In genomic region chr2:168580295-168580915, GRCm38 (mm10) we compare ENCODE assay signal across 10 mouse cellular contexts. TPM values are rescaled to one million over a fixed set of nuclear protein-coding genes. Genes with fewer than 3 reads are reported as not detected.
DNase-seq lines count a peak whose midpoint lies in the region; ATAC-seq lines count a peak whose summit lies in the region.
"Had no signal": no experiment of that assay in that cellular context is flagged by ENCODE, and none has a peak within 500 bp of the region (broad histone marks: within the 10 kb centered on the region; RNA-seq: fewer than 3 reads in every experiment).

No protein-coding gene starts in this region.

- H3K36me3 ChIP-seq in heart, embryonic 16.5 days (ENCODE audit: control insufficient read depth, insufficient read depth): no peaks in the 10 kb centered on the region
- H3K36me3 ChIP-seq in neural tube, embryonic 12.5 days: no peaks in the 10 kb centered on the region
- no peaks in the 10 kb centered on the region for H3K36me3 ChIP-seq in embryonic facial prominence, embryonic 14.5 days (ENCODE audit: control insufficient read depth, insufficient read depth, low read length)
- H3K36me3 ChIP-seq: midbrain, embryonic 15.5 days had no signal

- H3K9me3 ChIP-seq in heart, embryonic 16.5 days (replicated peaks; ENCODE audit: control insufficient read depth, low read length): no peaks in the 10 kb centered on the region
- no peaks in the 10 kb centered on the region for H3K9me3 ChIP-seq in neural tube, embryonic 12.5 days
- no peaks in the 10 kb centered on the region for H3K9me3 ChIP-seq in embryonic facial prominence, embryonic 14.5 days (ENCODE audit: control insufficient read depth, low read length)
- H3K9me3 ChIP-seq: midbrain, embryonic 15.5 days had no signal

- H3K27ac ChIP-seq in heart, embryonic 16.5 days (ENCODE audit: low read length): peak overlapping the region; percentile 36; the same call in 1 of the 2 replicates
- no peak overlapping the region for H3K27ac ChIP-seq in neural tube, embryonic 12.5 days
- no peak overlapping the region for H3K27ac ChIP-seq in embryonic facial prominence, embryonic 14.5 days (replicated peaks; ENCODE audit: low read depth, low read length)

- ATAC-seq in heart, embryonic 16.5 days (replicated peaks; ENCODE audit: extremely low read depth, insufficient read depth, low FRiP score): no peak
- ATAC-seq in neural tube, embryonic 12.5 days (ENCODE audit: low FRiP score, low read depth): no peak
- no peak for ATAC-seq in embryonic facial prominence, embryonic 14.5 days (ENCODE audit: low read depth)
- ATAC-seq: midbrain, embryonic 15.5 days had no signal

- H3K9ac ChIP-seq in heart, embryonic 16.5 days (ENCODE audit: low read length): peak overlapping the region; percentile 53
- no peak overlapping the region for H3K9ac ChIP-seq in neural tube, embryonic 12.5 days
- H3K9ac ChIP-seq in embryonic facial prominence, embryonic 14.5 days (ENCODE audit: low read depth, low read length): peak overlapping the region; percentile 21; the same call in 1 of the 2 replicates
- H3K9ac ChIP-seq: midbrain, embryonic 15.5 days had no signal

- peak overlapping the region; percentile 37 for H3K4me2 ChIP-seq in heart, embryonic 16.5 days (ENCODE audit: low read depth, low read length)
- H3K4me2 ChIP-seq in neural tube, embryonic 12.5 days (replicated peaks): peak overlapping the region; percentile 27
- peak overlapping the region; percentile 26 for H3K4me2 ChIP-seq in embryonic facial prominence, embryonic 14.5 days (ENCODE audit: low read depth, low read length)
- H3K4me2 ChIP-seq: midbrain, embryonic 15.5 days had no signal

- peaks cover 71% of the 10 kb centered on the region for H3K4me1 ChIP-seq in heart, embryonic 16.5 days (ENCODE audit: control insufficient read depth, insufficient read depth, low read length)
- H3K4me1 ChIP-seq in neural tube, embryonic 12.5 days: peaks cover 14% of the 10 kb centered on the region; the same call in 1 of the 2 replicates
- H3K4me1 ChIP-seq in embryonic facial prominence, embryonic 14.5 days (ENCODE audit: control insufficient read depth, insufficient read depth, low read length): peaks cover 36% of the 10 kb centered on the region

- no peak for DNase-seq in heart, postnatal 14 days
- DNase-seq in neural tube, embryonic 10.5 days (ENCODE audit: extremely low spot score, low spot score): no peak
- no peak for DNase-seq in embryonic facial prominence, embryonic 14.5 days (ENCODE audit: low spot score)
- DNase-seq in thymus, postnatal 25 days: peak; percentile 48
- DNase-seq in cerebellum, adult 9-11 months: no peak
- no peak for DNase-seq in adrenal gland, adult 2 months
- DNase-seq: right cerebral cortex, adult 18-20 months had no signal

- H3K27me3 ChIP-seq in heart, embryonic 16.5 days (ENCODE audit: control insufficient read depth, insufficient read depth, low read length): no peaks in the 10 kb centered on the region
- H3K27me3 ChIP-seq in neural tube, embryonic 12.5 days (replicated peaks): no peaks in the 10 kb centered on the region
- no peaks in the 10 kb centered on the region for H3K27me3 ChIP-seq in embryonic facial prominence, embryonic 14.5 days (replicated peaks; ENCODE audit: control insufficient read depth, insufficient read depth, low read length)

- no peak overlapping the region for H3K4me3 ChIP-seq in heart, embryonic 16.5 days (ENCODE audit: low read length)
- no peak overlapping the region for H3K4me3 ChIP-seq in neural tube, embryonic 12.5 days
- H3K4me3 ChIP-seq in embryonic facial prominence, embryonic 14.5 days (ENCODE audit: low read depth, low read length): no peak overlapping the region
- H3K4me3 ChIP-seq: midbrain, embryonic 15.5 days had no signal

- 51% methylated on average over 22 of the region's 22 CpGs for WGBS in heart, embryonic 16.5 days
- WGBS in neural tube, embryonic 12.5 days: 58% methylated on average over 22 of the region's 22 CpGs
- WGBS in embryonic facial prominence, embryonic 14.5 days: 45% methylated on average over 22 of the region's 22 CpGs

- intact Hi-C loops in heart, postnatal 14 days (cut with DNase I): no loop called here

RNA-seq across cellular contexts. Expression of gene Nfatc2, which starts 21.1 kb away (rescaled TPM):
- polyA plus RNA-seq in heart, embryonic 16.5 days (2015; fragmentation: Nextera tagmentation; extraction: Ambion mirVana): 10.0 and 10.9 TPM in 2 replicates
- 10 to 100 TPM; 15.9 to 17.8 TPM for total RNA-seq in heart, postnatal 14 days (2021)
- 1.5 and 1.7 TPM in 2 replicates for polyA plus RNA-seq in neural tube, embryonic 12.5 days (2016; fragmentation: Nextera tagmentation; extraction: Ambion mirVana)
- polyA plus RNA-seq in embryonic facial prominence, embryonic 14.5 days (2014; fragmentation: Nextera tagmentation; extraction: Ambion mirVana): 5.7 and 5.8 TPM in 2 replicates
- total RNA-seq in adrenal gland, adult 2 months (2021): 1 to 10 TPM; 3.5 to 4.9 TPM
- 2.8 and 4.7 TPM in 2 replicates for polyA plus RNA-seq in adrenal gland, adult 2 months (2012; rRNA removed)
